Mouse (Mus musculus) limb, embryonic 12.5 days (tissue): Measurements from ENCODE around the gene Tcea3. TPM values are rescaled to one million over a fixed set of nuclear protein-coding genes. Genes with fewer than 3 reads are reported as not detected.
A peak's percentile ranks its signal among the peaks of the same experiment; 100 is the strongest.

Experiments
- ATAC-seq: fragments of 200-750 bp; cut with Nextera tagmentation; 2 replicates; pipeline ENCODE4 v1.8.0; 2017; ENCODE audit warnings: low read depth, moderate TSS enrichment; ENCODE audit not compliant: insufficient number of reproducible peaks, insufficient read depth, low FRiP score, low TSS enrichment
- H3K27ac ChIP-seq: fragments of 300-500 bp; sonication (generic); 2 replicates; pipeline ENCODE4 v1.5.1; 2016; ENCODE audit warnings: mild to moderate bottlenecking, moderate library complexity
- H3K27me3 ChIP-seq: fragments of 300-500 bp; sonication (generic); 2 replicates; pipeline ENCODE4 v1.6.1; 2016; ENCODE audit warnings: mild to moderate bottlenecking, moderate library complexity
- H3K36me3 ChIP-seq: fragments of 300-500 bp; sonication (generic); 2 replicates; pipeline ENCODE4 v1.6.1; 2016; ENCODE audit warnings: mild to moderate bottlenecking, moderate library complexity
- H3K4me1 ChIP-seq: fragments of 300-500 bp; sonication (generic); replicated peaks from 2 replicates; pipeline ENCODE4 v1.6.1; 2016
- H3K4me2 ChIP-seq: fragments of 300-500 bp; sonication (generic); 2 replicates; pipeline ENCODE4 v1.6.1; 2016; ENCODE audit warnings: mild to moderate bottlenecking, moderate library complexity
- H3K4me3 ChIP-seq: fragments of 300-500 bp; sonication (generic); replicated peaks from 2 replicates; pipeline ENCODE4 v1.5.1; 2016; ENCODE audit warnings: mild to moderate bottlenecking
- H3K9ac ChIP-seq: fragments of 300-500 bp; sonication (generic); replicated peaks from 2 replicates; pipeline ENCODE4 v1.6.1; 2016; ENCODE audit warnings: mild to moderate bottlenecking, moderate library complexity
- H3K9me3 ChIP-seq: fragments of 300-500 bp; sonication (generic); 2 replicates; pipeline ENCODE4 v1.6.1; 2016; ENCODE audit warnings: mild to moderate bottlenecking, moderate library complexity
- WGBS: fragments of 180-500 bp; shearing (Covaris S2); methylation state at CpG from one replicate; pipeline ENCODE4 v1.1.7; 2016; 5-methylcytosine and 5-hydroxymethylcytosine counted together
- polyA plus RNA-seq: library from polyadenylated mRNA; unstranded; fragments of >200 nt; fragmentation: Nextera tagmentation; extraction: Ambion mirVana; gene quantifications from 2 replicates; pipeline ENCODE4 v1.2.1, GENCODE M21; 2016

The Tcea3 gene
- polyA plus RNA-seq, 1 experiment from 2014 or later = 5.0 TPM

DNA sequence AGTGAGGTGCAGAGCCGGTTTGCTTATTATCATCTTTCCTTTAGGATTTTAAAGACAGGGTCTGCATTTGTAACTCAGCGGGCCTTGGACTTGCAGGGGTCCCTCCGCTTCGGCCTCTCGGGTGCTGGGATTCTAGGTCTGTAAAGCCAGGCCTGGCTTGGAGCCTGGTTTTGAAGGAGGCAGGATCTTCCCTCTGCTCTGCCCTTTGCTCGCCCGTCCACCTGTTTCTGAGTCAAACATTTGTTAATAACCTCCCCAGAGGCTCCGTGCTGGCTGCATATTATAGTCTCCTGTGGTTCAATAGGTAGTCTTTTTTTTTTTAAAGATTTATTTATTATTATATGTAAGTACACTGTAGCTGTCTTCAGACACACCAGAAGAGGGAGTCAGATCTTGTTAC is 32.0 kb upstream of the Tcea3 start:
- no peak overlapping the region for H3K4me3 ChIP-seq
- no peak overlapping the region for H3K9ac ChIP-seq
- peaks cover 4% of the 10 kb centered on the region; the same call in 1 of the 2 replicates for H3K27me3 ChIP-seq
- H3K36me3 ChIP-seq = peaks cover 7% of the 10 kb centered on the region; the same call in 1 of the 2 replicates
- 88% methylated on average over 8 of the region's 8 CpGs for WGBS
- no peak overlapping the region for H3K27ac ChIP-seq
- ATAC-seq = no peak
- no peaks in the 10 kb centered on the region for H3K9me3 ChIP-seq
- H3K4me2 ChIP-seq = no peak overlapping the region
- peaks cover 37% of the 10 kb centered on the region for H3K4me1 ChIP-seq

DNA sequence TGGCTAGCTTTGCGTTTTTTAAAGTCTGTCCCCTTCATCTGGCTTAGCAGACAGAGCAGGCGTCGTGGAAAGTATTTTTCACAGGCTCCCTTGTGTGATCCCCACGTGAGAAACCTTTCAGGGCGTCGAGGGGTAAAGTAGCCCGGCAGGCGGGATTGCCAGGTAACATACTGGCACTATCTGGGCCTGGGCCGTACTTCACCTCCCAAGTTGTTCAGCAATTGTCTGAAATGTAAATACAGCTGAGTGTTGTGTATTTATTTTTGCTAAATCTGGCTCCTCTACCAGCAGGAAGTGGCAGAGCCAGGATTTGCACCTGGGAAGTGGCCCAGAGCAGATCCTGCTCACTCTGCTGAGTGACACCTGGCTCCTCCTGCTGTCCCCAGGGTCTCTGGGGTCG is 30.5 kb upstream of the Tcea3 start:
- 48% methylated on average over 10 of the region's 10 CpGs for WGBS
- no peak for ATAC-seq
- Histone ChIP-seq H3K9ac (no peak overlapping the region), H3K27me3 (peaks cover 4% of the 10 kb centered on the region; the same call in 1 of the 2 replicates), H3K36me3 (peaks cover 3% of the 10 kb centered on the region; the same call in 1 of the 2 replicates), H3K4me2 (no peak overlapping the region), H3K9me3 (no peaks in the 10 kb centered on the region), H3K4me3 (no peak overlapping the region), H3K4me1 (peaks cover 45% of the 10 kb centered on the region), H3K27ac (peak overlapping the region; percentile 8; the same call in 1 of the 2 replicates)

DNA sequence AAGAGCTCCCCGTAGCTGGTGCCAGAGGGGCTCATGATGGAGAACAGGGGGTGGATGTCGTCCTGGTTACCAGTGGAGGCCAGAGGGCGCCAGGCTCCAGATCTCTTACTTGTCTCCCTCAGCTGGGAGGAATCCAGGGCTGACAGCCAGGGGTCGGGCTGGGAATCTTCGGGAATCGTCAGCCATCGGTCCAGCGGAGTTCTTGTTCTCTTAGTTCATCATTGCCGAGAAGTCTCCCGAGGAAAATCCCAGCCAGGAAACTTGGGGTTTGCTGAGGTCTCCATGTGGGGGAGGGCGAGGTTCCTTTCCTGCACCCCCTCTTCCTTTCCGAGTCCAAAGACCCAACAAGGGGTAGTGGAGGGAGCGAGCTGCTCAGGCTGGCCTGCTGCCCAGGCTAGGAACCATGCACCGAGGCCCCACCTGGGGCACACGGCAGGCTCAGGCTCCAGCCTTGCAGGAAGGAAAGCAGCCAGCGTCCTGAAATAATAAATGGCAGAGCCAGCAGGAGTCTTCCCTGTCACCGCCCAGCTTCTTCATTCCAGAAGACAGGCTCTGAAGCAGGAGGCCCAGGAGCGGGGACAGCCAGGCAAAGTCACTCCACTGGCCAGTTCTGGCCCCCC is 28.8 kb upstream of the Tcea3 start:
- Histone ChIP-seq H3K9me3 (no peaks in the 10 kb centered on the region), H3K4me2 (peak overlapping the region; percentile 41), H3K27me3 (peaks cover 4% of the 10 kb centered on the region; the same call in 1 of the 2 replicates), H3K27ac (peak overlapping the region; percentile 65), H3K36me3 (peaks cover 3% of the 10 kb centered on the region; the same call in 1 of the 2 replicates), H3K9ac (no peak overlapping the region), H3K4me3 (0 out of 2 replicates have a peak overlapping the region, but pooled peaks have one; percentile 7), H3K4me1 (peaks cover 46% of the 10 kb centered on the region)
- 9% methylated on average over 18 of the region's 18 CpGs for WGBS
- ATAC-seq = 0 out of 2 replicates have a peak, but pooled peaks have one; percentile 13

DNA sequence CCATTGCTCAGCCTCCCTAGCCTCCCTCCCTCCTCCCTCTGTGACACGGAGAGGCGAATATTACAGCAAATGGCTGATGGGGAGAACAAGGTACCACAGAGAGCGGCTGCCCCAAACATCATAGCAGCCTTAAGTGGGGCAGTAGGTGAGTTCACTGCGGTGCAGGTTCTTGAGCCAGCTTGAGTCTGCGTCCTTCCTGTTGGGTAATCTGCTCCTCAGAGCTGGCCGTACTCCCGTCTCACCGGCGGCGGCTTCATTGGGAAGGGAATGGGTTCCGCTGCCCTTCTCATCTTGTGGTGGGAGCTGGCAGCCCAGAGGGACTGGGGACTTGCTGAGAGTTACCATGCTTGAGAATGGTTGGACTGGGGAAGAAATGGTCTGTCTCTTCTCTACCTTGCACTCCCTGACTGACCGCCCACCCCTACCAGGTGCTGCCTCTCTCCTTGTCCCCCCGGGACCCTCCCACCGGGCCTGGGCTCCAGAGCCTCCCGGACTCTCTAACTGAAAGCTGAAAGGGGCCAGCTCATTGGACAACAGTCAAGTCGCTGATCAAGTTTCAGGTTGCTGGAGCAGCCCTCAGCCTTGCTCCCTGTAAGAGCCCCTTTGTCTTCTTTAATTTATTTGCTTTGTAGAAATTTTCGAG is 27.3 kb upstream of the Tcea3 start:
- Histone ChIP-seq H3K9me3 (no peaks in the 10 kb centered on the region), H3K4me2 (peak overlapping the region; percentile 57), H3K4me3 (peak overlapping the region; percentile 31), H3K4me1 (peaks cover 57% of the 10 kb centered on the region), H3K9ac (no peak overlapping the region; the same call in 1 of the 2 replicates), H3K36me3 (no peaks in the 10 kb centered on the region), H3K27me3 (peaks cover 4% of the 10 kb centered on the region; the same call in 1 of the 2 replicates), H3K27ac (peak overlapping the region; percentile 82)
- WGBS = 4% methylated on average over 17 of the region's 17 CpGs
- ATAC-seq = peak; percentile 69

DNA sequence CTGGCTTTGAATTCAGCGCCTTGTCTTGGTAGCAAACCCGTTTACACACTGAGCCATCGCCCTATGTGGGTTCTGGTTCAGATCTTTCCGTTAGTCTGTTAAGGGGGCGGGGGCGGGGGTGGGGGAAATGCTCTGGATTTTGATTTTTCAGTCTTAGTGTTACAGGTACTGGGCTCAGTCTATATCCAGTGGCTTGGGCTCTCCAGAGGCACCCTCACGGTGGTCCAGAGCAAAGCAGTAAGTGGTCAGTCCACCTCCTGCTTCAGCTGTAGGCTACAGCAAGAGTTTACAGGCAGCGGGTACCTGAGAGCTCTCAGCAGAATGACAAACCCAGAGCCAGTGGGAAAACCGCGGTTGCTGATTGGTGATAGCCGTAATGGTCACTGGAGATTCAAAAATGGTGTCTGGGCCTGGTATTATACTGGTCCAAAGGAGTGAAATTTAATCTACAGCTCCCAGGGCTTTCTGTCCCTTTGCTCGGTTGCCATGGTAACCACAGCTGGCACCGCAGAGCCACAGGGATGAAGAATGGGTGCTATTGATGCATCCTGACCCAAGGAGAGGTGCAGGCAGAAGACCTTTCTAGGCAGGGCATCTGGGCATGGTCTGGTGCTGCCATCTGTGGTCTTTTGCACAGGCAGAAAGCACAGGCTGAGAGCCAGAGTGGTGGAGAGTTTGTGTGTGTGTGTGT is 23.8 kb upstream of the Tcea3 start:
- WGBS = 71% methylated on average over 13 of the region's 13 CpGs
- Histone ChIP-seq H3K9me3 (no peaks in the 10 kb centered on the region), H3K4me1 (peaks cover 41% of the 10 kb centered on the region), H3K27ac (0 out of 2 replicates have a peak overlapping the region, but pooled peaks have one; percentile 31), H3K4me3 (no peak overlapping the region), H3K36me3 (no peaks in the 10 kb centered on the region), H3K27me3 (no peaks in the 10 kb centered on the region), H3K9ac (no peak overlapping the region), H3K4me2 (no peak overlapping the region)
- no peak for ATAC-seq

DNA sequence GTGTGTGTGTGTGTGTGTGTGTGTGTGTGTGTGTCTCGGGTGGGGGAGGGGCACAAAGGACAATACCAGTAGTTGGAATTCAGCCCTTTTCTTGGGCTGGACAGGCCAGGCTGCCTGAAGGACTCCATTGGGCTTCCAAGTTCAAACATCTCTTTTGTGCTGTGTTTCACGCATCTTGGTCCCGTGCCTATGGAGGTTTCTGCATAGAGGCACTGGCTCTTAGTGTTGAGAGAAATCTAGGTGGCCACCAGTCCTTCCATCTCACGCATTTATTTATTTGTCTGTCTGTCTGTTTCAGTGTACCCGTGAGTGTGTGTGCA is 23.3 kb upstream of the Tcea3 start:
- H3K4me1 ChIP-seq = peaks cover 36% of the 10 kb centered on the region
- no peaks in the 10 kb centered on the region for H3K27me3 ChIP-seq
- 71% methylated on average over 4 of the region's 5 CpGs for WGBS
- H3K27ac ChIP-seq = no peak overlapping the region
- no peaks in the 10 kb centered on the region for H3K9me3 ChIP-seq
- H3K4me2 ChIP-seq = no peak overlapping the region
- H3K4me3 ChIP-seq = no peak overlapping the region
- no peak for ATAC-seq
- 0 out of 2 replicates have a peak, but pooled peaks cover 2% of the 10 kb centered on the region for H3K36me3 ChIP-seq
- H3K9ac ChIP-seq = no peak overlapping the region

DNA sequence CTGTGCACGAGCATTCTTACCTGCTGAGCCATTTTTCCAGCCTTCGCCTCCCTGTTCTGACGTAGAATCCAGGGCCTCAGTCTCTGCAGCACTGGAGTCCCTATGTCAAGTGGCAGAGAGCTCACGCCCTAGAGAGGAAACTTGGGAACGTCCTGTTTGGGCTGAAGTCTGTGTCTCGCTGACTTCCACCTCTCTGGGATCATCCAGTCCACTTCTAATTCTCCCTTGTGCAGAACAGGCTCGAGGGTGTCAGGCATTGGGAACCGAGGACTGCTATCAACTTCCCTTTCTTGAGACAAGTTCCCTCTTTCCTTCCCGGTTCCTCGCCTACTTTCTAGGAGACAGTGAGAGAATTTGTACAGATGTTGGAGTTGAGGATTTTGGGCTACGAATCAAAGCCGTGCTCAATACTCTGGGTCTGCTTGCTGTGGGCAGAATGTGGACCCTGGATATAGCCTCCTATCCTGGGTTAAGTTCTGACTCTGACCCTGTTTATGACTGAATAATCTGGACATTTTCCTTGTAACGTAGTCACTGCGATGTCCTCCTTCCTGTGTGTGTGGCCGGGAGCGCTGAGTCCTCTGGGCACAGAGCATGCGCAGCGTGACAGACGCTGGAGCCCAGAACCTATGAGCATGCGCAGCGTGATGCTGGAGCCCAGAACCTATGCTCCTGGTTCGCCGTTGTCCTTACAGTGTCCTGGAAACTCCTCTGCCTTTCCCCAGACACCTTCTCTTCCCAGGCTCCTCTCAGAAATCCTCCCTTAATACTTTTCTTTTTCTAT is 22.7 kb upstream of the Tcea3 start:
- H3K27ac ChIP-seq = no peak overlapping the region
- H3K4me2 ChIP-seq = no peak overlapping the region
- peaks cover 30% of the 10 kb centered on the region for H3K4me1 ChIP-seq
- H3K27me3 ChIP-seq = no peaks in the 10 kb centered on the region
- no peak for ATAC-seq
- H3K9ac ChIP-seq = no peak overlapping the region
- H3K9me3 ChIP-seq = no peaks in the 10 kb centered on the region
- 0 out of 2 replicates have a peak, but pooled peaks cover 6% of the 10 kb centered on the region for H3K36me3 ChIP-seq
- H3K4me3 ChIP-seq = no peak overlapping the region
- WGBS = 81% methylated on average over 23 of the region's 23 CpGs

DNA sequence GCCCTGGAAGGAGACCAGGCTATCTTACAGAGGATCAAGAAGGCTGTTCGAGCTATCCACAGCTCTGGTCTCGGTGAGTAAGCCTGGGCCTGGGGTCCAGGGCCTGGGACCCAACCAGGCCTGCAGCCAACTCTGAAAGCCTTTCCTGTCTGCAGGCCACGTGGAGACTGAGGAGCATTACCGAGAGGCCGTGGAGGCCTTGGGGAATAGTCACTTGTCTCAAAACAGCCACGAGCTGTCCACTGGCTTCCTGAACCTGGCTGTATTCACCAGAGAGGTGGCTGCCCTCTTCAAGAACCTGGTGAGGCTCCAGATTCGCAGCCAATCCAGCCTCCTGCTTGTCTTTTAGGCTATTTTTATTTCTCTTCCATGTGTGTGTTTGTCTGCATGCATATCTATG is 20.1 kb upstream of the Tcea3 start:
- whole genome bisulfite sequencing = 75% methylated on average over 7 of the region's 7 CpGs
- H3K27me3 ChIP-seq = no peaks in the 10 kb centered on the region
- no peak overlapping the region for H3K4me2 ChIP-seq
- H3K27ac ChIP-seq = no peak overlapping the region
- peaks cover 15% of the 10 kb centered on the region for H3K4me1 ChIP-seq
- ATAC-seq = no peak
- 0 out of 2 replicates have a peak, but pooled peaks cover 6% of the 10 kb centered on the region for H3K36me3 ChIP-seq
- H3K9me3 ChIP-seq = no peaks in the 10 kb centered on the region
- no peak overlapping the region for H3K9ac ChIP-seq
- H3K4me3 ChIP-seq = no peak overlapping the region

DNA sequence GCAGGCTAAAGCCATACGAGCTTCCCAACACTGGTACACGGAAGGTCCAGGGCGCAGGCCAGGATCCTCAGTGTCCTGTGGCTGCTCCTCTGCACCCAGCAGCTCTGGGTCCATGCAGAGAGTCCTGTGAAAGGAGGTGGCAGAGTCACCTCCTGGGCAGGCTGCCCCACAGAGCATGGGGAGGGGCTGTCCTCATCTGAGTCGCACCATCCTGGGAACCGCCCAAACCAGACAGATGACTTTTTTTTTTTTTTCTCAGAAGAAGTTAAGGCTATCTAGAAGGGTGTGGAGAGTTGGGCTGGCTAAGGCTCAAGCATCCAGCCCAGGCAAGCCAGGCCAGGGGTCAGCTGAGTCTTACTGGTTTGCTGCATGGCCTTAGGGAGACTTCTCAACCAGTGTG is 18.9 kb upstream of the Tcea3 start:
- no peaks in the 10 kb centered on the region for H3K9me3 ChIP-seq
- no peak overlapping the region for H3K27ac ChIP-seq
- ATAC-seq = no peak
- WGBS = 65% methylated on average over 5 of the region's 5 CpGs
- no peaks in the 10 kb centered on the region for H3K27me3 ChIP-seq
- H3K4me2 ChIP-seq = no peak overlapping the region
- H3K4me3 ChIP-seq = no peak overlapping the region
- H3K9ac ChIP-seq = no peak overlapping the region
- 0 out of 2 replicates have a peak, but pooled peaks cover 8% of the 10 kb centered on the region for H3K36me3 ChIP-seq
- H3K4me1 ChIP-seq = peaks cover 11% of the 10 kb centered on the region

DNA sequence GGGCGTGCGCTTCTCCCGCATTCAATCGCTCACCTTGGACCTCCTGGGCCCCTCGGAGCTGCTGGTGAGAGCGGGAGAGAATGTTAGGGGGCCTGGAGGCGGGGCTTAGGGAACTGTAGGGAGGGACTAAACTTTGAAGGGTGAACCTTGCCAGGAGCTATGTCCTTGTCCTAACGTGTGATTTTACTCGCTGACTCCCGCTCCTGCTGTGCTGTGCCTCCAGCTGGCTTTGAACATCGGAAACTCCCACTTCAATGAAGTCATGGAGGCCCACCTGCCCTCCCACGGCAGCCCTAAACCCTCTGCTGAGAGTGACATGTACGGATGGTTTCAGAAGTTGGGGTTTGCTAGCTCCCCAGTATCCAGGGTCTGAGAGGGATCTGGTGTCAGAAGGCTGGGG is 8.9 kb upstream of the Tcea3 start:
- Histone ChIP-seq H3K36me3 (peaks cover 49% of the 10 kb centered on the region), H3K4me1 (peaks cover 9% of the 10 kb centered on the region), H3K27me3 (peaks cover 73% of the 10 kb centered on the region), H3K9ac (peak overlapping the region; percentile 31), H3K27ac (no peak overlapping the region), H3K4me3 (no peak overlapping the region; the same call in 1 of the 2 replicates), H3K9me3 (no peaks in the 10 kb centered on the region), H3K4me2 (peak overlapping the region; percentile 30)
- WGBS = 10% methylated on average over 13 of the region's 13 CpGs
- ATAC-seq = no peak

DNA sequence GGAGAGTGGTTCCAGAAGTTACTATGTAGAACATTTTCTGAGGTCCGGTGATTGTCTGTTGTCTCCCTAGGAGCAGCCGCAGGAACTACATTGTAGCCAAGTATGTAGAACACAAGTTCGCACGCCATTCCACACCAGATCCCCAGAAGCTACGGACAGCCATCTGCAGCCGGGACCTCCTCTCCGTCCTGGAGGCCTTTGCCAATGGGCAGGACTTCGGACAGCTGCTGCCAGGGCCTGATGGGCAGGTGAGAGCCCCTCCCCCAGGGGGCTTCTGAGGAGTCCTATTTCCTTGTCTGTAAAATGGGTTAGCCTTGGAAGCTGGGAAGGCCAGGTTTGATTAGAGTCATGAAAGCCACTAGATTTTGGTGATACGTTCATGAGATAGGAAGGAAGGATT is 8.4 kb upstream of the Tcea3 start:
- Histone ChIP-seq H3K9ac (no peak overlapping the region), H3K9me3 (no peaks in the 10 kb centered on the region), H3K27ac (no peak overlapping the region), H3K4me2 (no peak overlapping the region), H3K4me1 (peaks cover 9% of the 10 kb centered on the region), H3K4me3 (no peak overlapping the region), H3K36me3 (peaks cover 47% of the 10 kb centered on the region), H3K27me3 (peaks cover 75% of the 10 kb centered on the region)
- WGBS = 57% methylated on average over 9 of the region's 9 CpGs
- ATAC-seq = no peak
